Mouse (Mus musculus) spleen, adult 2 months (tissue): Measurements from ENCODE around the gene Lrrc8d. TPM values are rescaled to one million over a fixed set of nuclear protein-coding genes. Genes with fewer than 3 reads are reported as not detected.

Source experiments
- DNase-seq, 2 experiments: peaks; one replicate each; pipeline versions ENCODE4 v3.0.0 to v3.0.0-alpha.2; 2012 to 2021; ENCODE audit warnings: low spot score in 2 of 2, low read depth in 1 of 2
- H3K27ac ChIP-seq: fragments of 200-500 bp; 2 replicates; pipeline ENCODE4 v1.5.1; 2012; ENCODE audit warnings: low read length, inconsistent platforms; ENCODE audit not compliant: insufficient read depth
- H3K27me3 ChIP-seq: fragments of 200-500 bp; 2 replicates; pipeline ENCODE4 v1.6.1; 2012; ENCODE audit warnings: mild to moderate bottlenecking, moderate library complexity, low read length, inconsistent platforms; ENCODE audit not compliant: control insufficient read depth, insufficient read depth
- H3K36me3 ChIP-seq: fragments of 200-500 bp; 2 replicates; pipeline ENCODE4 v1.6.1; 2012; ENCODE audit warnings: mild to moderate bottlenecking, low read length, inconsistent platforms; ENCODE audit not compliant: control insufficient read depth, insufficient read depth
- H3K4me1 ChIP-seq: fragments of 200-500 bp; 2 replicates; pipeline ENCODE4 v1.6.1; 2011; ENCODE audit warnings: inconsistent platforms; ENCODE audit not compliant: control insufficient read depth, insufficient read depth, insufficient read length
- H3K4me3 ChIP-seq: fragments of 200-500 bp; 2 replicates; pipeline ENCODE4 v1.5.1; 2011; ENCODE audit warnings: mild to moderate bottlenecking, inconsistent platforms; ENCODE audit not compliant: insufficient read depth, insufficient read length; ENCODE audit errors: extremely low read depth
- CTCF ChIP-seq: fragments of 200-500 bp; IDR thresholded peaks from 2 replicates; pipeline ENCODE4 v1.5.1; 2011; ENCODE audit warnings: mild to moderate bottlenecking, inconsistent platforms; ENCODE audit not compliant: insufficient read depth, insufficient read length, insufficient replicate concordance; ENCODE audit errors: extremely low read depth
- POLR2A ChIP-seq: fragments of 200-500 bp; IDR thresholded peaks from 2 replicates; pipeline ENCODE4 v1.6.1; 2011; ENCODE audit warnings: low read depth, low read length, inconsistent platforms
- WGBS: fragments of 180-500 bp; shearing (Covaris S2); methylation state at CpG from one replicate; pipeline ENCODE4 v1.1.7; 2018; 5-methylcytosine and 5-hydroxymethylcytosine counted together
- polyA plus RNA-seq: library from polyadenylated mRNA; depleted of rRNA; stranded (reverse); fragments of >200 nt; gene quantifications from 2 replicates; pipeline ENCODE4 v1.2.3, GENCODE M21; 2012

The Lrrc8d gene
- polyA plus RNA-seq, 1 experiment, result 5.2 TPM

DNA sequence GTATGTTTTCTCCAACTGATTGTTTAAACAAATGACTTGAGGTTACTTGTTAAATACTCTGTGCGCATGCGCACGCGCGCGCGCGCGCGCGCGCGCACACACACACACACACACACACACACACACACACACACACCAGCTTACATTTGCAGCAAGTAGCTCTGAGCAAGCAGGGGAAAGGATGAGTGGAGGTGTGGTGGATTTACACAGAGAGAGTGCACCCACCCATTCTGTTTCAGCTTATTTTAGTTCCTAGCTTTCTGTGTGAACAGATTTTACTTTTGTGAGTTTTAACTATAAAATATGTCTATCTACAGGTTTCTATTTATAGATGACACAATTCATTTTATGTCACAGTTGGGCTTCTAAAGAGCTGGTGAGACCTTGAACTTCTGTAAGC lies 84.1 kb downstream of the Lrrc8d start:
- DNase-seq, result no peak
- Histone ChIP-seq H3K4me3 (no peak overlapping the region), H3K36me3 (no peaks in the 10 kb centered on the region), H3K4me1 (no peaks in the 10 kb centered on the region), H3K27me3 (no peaks in the 10 kb centered on the region), H3K27ac (no peak overlapping the region)
- TF ChIP-seq CTCF, result no peak
- 99% methylated on average over 13 of the region's 13 CpGs for WGBS

DNA sequence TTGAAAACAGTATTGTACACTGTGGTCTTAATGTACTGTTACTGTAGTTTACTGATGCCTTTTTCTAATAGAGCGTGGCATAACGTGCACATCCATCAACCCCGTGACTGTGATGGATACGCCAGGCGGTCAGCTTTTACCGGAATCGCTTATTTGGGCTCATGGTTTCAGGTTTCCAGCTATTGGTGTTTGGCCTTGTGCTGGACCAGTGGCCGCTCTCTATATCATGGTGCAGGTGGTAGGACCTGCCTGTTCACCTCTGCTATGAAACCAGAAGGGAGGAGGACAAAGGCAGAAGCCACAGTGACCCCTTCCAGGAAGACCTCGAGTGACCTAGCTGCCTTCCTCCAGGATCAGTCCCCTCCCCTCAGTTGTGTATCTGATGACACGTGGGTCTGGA lies 85.0 kb downstream of the Lrrc8d start:
- Histone ChIP-seq H3K4me3 (no peak overlapping the region), H3K27me3 (no peaks in the 10 kb centered on the region), H3K4me1 (no peaks in the 10 kb centered on the region), H3K27ac (no peak overlapping the region), H3K36me3 (no peaks in the 10 kb centered on the region)
- no peak for DNase-seq
- 91% methylated on average over 10 of the region's 10 CpGs for WGBS
- TF ChIP-seq CTCF (no peak), POLR2A (no peak)

DNA sequence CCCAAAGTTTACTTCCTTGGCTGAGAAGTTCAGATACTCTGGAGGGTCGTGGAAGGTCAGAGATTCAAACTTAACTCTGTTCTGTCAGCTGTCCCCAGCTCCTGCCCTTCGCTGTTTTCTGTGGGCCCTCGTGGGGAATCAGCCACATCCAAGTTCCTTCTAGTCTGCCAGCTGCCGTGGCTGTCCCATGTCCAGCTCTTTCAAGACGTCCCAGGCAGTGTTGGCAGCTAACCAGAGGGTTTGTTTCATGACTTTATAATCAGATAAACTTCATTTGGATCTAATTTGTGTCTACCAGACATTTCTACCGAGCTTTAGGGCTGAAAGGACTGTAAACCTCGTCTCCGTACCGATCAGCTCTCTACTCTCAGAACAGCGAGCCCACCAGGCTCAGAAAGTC lies 87.8 kb downstream of the Lrrc8d start:
- Histone ChIP-seq H3K4me1 (no peaks in the 10 kb centered on the region), H3K4me3 (no peak overlapping the region), H3K27ac (no peak overlapping the region), H3K27me3 (no peaks in the 10 kb centered on the region), H3K36me3 (no peaks in the 10 kb centered on the region)
- DNase-seq, result no peak
- 72% methylated on average over 10 of the region's 10 CpGs for WGBS
- no peak for TF ChIP-seq POLR2A
- no peak for TF ChIP-seq CTCF

DNA sequence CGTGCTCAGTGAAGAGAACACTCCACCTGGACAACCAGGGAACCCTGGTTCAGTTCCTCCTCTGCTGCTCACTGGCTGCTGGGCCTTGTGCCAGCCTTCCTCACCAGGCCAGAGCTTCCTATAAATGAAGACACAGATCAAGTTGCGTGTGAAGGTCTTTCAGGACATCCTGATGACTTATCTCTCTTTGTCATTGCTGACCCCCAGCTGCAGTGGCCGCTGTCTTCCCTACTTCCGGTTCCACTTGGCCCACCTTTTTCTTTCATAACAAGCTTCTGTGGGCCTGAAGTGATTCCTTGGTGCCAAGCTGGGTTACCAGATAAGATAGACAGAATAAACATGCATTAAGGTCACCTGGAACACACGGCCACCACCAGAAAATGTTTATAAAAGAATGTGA lies 90.0 kb downstream of the Lrrc8d start:
- WGBS, result 54% methylated on average over 5 of the region's 5 CpGs
- no peak for DNase-seq
- H3K36me3 ChIP-seq, result no peaks in the 10 kb centered on the region
- no peak for TF ChIP-seq POLR2A
- TF ChIP-seq CTCF, result no peak
- no peak overlapping the region for H3K4me3 ChIP-seq
- no peaks in the 10 kb centered on the region for H3K27me3 ChIP-seq
- no peak overlapping the region for H3K27ac ChIP-seq
- H3K4me1 ChIP-seq, result no peaks in the 10 kb centered on the region

DNA sequence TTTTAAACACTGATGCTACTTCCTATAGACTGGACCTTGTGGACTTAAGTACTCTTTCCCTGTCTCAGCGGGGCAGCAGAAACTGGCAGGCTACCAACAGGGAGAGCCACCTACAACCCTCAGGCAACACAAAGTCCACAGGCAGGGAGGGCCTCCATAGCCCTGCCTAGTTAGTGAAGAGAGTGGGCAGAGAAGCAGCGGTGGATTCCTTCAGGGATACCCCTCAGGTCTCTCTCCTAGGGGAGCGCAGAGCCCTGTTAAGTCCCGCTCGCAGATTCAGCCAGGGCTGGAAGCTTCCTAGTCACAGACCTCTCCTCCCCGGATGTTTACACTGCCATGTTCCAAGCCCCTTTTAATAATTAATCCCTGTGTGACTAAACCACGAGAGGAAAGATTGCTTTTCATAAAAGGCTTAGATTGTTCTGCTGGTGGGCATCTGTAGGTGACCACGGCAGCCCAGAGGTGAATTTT lies 92.6 kb downstream of the Lrrc8d start:
- no peaks in the 10 kb centered on the region for H3K27me3 ChIP-seq
- H3K27ac ChIP-seq, result no peak overlapping the region
- no peak for TF ChIP-seq POLR2A
- no peak for TF ChIP-seq CTCF
- no peaks in the 10 kb centered on the region for H3K4me1 ChIP-seq
- no peak overlapping the region for H3K4me3 ChIP-seq
- WGBS, result 87% methylated on average over 8 of the region's 8 CpGs
- no peaks in the 10 kb centered on the region for H3K36me3 ChIP-seq
- no peak for DNase-seq

DNA sequence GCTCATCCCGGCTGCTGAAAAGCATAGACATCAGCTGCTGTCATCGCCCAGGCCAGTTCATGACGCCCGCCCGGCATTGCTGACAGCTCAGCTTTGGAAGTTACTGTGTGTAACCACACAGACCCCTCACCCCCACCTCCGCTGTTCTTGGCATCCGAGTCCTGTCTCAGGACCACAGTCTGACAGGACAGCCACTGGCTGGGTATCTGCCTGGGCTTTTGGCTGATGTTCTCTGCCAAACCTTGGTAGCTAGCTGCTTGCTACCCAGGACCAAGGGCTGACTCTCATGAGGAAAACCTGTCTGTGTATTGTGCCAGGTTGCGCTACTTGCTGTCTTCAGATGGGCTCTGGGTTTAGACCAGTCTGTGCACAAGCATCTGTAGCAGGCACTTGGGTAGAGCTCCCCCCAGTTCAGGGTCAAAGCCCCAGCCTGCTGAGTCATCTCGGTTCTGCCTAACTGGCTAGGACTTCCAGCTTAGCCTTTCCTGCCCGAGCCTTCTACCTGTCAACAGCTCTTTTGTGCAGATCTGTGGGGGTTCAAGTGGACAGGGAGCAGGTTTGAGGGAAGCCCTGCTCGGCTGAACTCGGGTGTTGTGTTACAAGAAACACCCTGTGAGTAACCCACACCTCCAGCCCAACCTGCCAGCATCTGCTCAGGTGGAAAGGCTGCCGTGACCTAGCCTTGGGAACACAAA lies 93.2 kb downstream of the Lrrc8d start:
- 68% methylated on average over 13 of the region's 13 CpGs for WGBS
- H3K27me3 ChIP-seq, result no peaks in the 10 kb centered on the region
- H3K27ac ChIP-seq, result no peak overlapping the region
- no peak for DNase-seq
- TF ChIP-seq CTCF, result no peak
- H3K4me1 ChIP-seq, result no peaks in the 10 kb centered on the region
- no peaks in the 10 kb centered on the region for H3K36me3 ChIP-seq
- H3K4me3 ChIP-seq, result no peak overlapping the region

DNA sequence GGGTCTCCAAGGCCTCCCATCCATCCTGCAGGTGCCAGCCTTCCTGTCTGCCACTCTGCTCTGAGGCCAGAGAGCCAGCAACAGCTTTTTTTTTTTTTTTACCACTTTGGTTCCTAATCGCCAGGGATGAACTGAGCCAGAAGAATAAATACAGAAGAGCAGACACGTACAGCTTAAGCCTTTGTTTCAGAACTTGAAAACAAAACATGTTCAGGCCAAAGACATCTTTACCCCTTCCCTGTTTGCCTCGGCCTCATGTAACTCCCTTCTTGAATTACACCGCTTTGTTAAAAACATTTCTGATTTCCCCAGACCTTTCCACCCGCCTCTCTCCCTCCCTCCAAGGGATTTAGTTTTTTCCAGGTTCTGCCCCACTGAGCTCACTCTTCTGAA lies 93.8 kb downstream of the Lrrc8d start:
- DNase-seq, result no peak
- no peaks in the 10 kb centered on the region for H3K36me3 ChIP-seq
- 85% methylated on average over 5 of the region's 5 CpGs for WGBS
- no peaks in the 10 kb centered on the region for H3K27me3 ChIP-seq
- no peaks in the 10 kb centered on the region for H3K4me1 ChIP-seq
- TF ChIP-seq POLR2A, result no peak
- TF ChIP-seq CTCF, result no peak
- no peak overlapping the region for H3K4me3 ChIP-seq
- no peak overlapping the region for H3K27ac ChIP-seq
